Mouse (Mus musculus) small intestine, adult 2 months (tissue): ENCODE measurements around the gene Oosp3.

ENCODE experiments used
- CTCF ChIP-seq: fragments of 200-500 bp; IDR thresholded peaks from 2 replicates; pipeline ENCODE4 v1.5.1; 2012; ENCODE audit warnings: low read depth, mild to moderate bottlenecking, control low read depth, inconsistent platforms, low read length, moderate library complexity, mixed read lengths; ENCODE audit not compliant: insufficient replicate concordance, insufficient read length; ENCODE audit errors: extremely low read depth
- POLR2A ChIP-seq: fragments of 200-500 bp; IDR thresholded peaks from 2 replicates; pipeline ENCODE4 v1.6.1; 2012; ENCODE audit warnings: low read depth, mild to moderate bottlenecking, control low read depth, inconsistent platforms, low read length, moderate library complexity

DNA sequence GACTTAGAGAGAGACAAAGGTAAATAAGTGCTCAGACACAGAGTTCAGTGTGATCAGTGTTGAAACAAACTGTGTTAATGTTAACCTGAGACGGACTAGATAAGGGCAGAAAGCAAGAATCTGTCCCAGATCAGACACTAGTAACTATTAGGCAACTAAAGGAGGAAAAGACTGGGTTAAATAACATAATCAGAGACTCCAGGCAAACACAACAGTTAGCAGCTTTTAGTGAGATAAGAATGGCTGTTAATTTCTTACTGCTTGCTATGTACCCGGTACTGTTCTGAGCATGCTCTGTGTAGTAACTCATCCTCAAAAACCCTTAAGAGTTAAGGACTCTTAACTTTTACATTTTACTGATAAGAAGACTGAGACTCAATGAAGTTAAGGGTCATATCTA lies 29.1 kb downstream of the Oosp3 start:
- TF ChIP-seq CTCF, result no peak
- TF ChIP-seq POLR2A, result no peak
